Mouse (Mus musculus) lung, postnatal 0 days (tissue): ENCODE data around the gene Mtfp1. TPM values are rescaled to one million over a fixed set of nuclear protein-coding genes. Genes with fewer than 3 reads are reported as not detected.

ENCODE experiments used
- ATAC-seq: fragments of 200-750 bp; cut with Nextera tagmentation; 2 replicates; pipeline ENCODE4 v1.8.0; 2017; ENCODE audit warnings: moderate library complexity
- DNase-seq: peaks from one replicate; pipeline ENCODE4 v3.0.0-alpha.2; 2016; ENCODE audit warnings: low spot score
- H3K27ac ChIP-seq: fragments of 300-500 bp; sonication (generic); 2 replicates; pipeline ENCODE4 v1.5.1; 2014; ENCODE audit warnings: antibody characterized with exemption, mild to moderate bottlenecking, low read length, mixed read lengths
- H3K27me3 ChIP-seq: fragments of 300-500 bp; sonication (generic); replicated peaks from 2 replicates; pipeline ENCODE4 v1.6.1; 2014; ENCODE audit warnings: low read length, mixed read lengths; ENCODE audit not compliant: insufficient read depth
- H3K36me3 ChIP-seq: fragments of 300-500 bp; sonication (generic); 2 replicates; pipeline ENCODE4 v1.6.1; 2014; ENCODE audit warnings: low read length, mixed read lengths; ENCODE audit not compliant: insufficient read depth
- H3K4me1 ChIP-seq: fragments of 300-500 bp; sonication (generic); 2 replicates; pipeline ENCODE4 v1.6.1; 2014; ENCODE audit warnings: antibody characterized with exemption, low read depth, low read length, mixed read lengths; ENCODE audit not compliant: insufficient read depth
- H3K4me2 ChIP-seq: fragments of 300-500 bp; sonication (generic); replicated peaks from 2 replicates; pipeline ENCODE4 v1.6.1; 2014; ENCODE audit warnings: low read depth, mild to moderate bottlenecking, low read length, moderate library complexity, mixed read lengths
- H3K4me3 ChIP-seq: fragments of 300-500 bp; sonication (generic); 2 replicates; pipeline ENCODE4 v1.5.1; 2014; ENCODE audit warnings: low read depth, low read length
- H3K9ac ChIP-seq: fragments of 300-500 bp; sonication (generic); replicated peaks from 2 replicates; pipeline ENCODE4 v1.6.1; 2014; ENCODE audit warnings: low read depth, mild to moderate bottlenecking
- H3K9me3 ChIP-seq: fragments of 300-500 bp; sonication (generic); 2 replicates; pipeline ENCODE4 v1.6.1; 2016; ENCODE audit warnings: low read length, mixed read lengths
- CTCF ChIP-seq: IDR thresholded peaks from 2 replicates; pipeline ENCODE4 v1.5.1; 2016; ENCODE audit warnings: antibody characterized with exemption, mild to moderate bottlenecking
- EP300 ChIP-seq: IDR thresholded peaks from 2 replicates; pipeline ENCODE4 v1.6.1; 2016; ENCODE audit warnings: antibody characterized with exemption, mild to moderate bottlenecking, control low read depth
- WGBS: fragments of 180-500 bp; shearing (Covaris S2); extraction: QIAGEN DNeasy Blood & Tissue Kit; methylation state at CpG from one replicate; pipeline ENCODE4 v1.1.7; 2014; 5-methylcytosine and 5-hydroxymethylcytosine counted together
- polyA plus RNA-seq: library from polyadenylated mRNA; unstranded; fragments of >200 nt; fragmentation: Nextera tagmentation; extraction: Ambion mirVana; gene quantifications from 2 replicates; pipeline ENCODE4 v1.2.1, GENCODE M21; 2015

The Mtfp1 gene
- polyA plus RNA-seq, 1 experiment from 2014 or later, result 6.5 TPM

- TF ChIP-seq CTCF (no peak), EP300 (no peak)
- Histone ChIP-seq H3K4me2 (no peak overlapping the region), H3K27me3 (no peaks in the 10 kb centered on the region), H3K36me3 (no peaks in the 10 kb centered on the region), H3K9ac (no peak overlapping the region), H3K4me3 (no peak overlapping the region), H3K9me3 (no peaks in the 10 kb centered on the region), H3K27ac (no peak overlapping the region), H3K4me1 (0 out of 2 replicates have a peak, but pooled peaks cover 4% of the 10 kb centered on the region)
- 81% methylated on average over 5 of the region's 5 CpGs for WGBS
- DNase-seq (no peak), ATAC-seq (no peak)
Observed at GRCm38 (mm10) chr11:4101851-4102250, 6.6 kb upstream of the Mtfp1 start.

- Histone ChIP-seq H3K36me3 (no peaks in the 10 kb centered on the region), H3K9me3 (no peaks in the 10 kb centered on the region), H3K27ac (no peak overlapping the region), H3K4me1 (peaks cover 12% of the 10 kb centered on the region; the same call in 1 of the 2 replicates), H3K4me2 (no peak overlapping the region), H3K9ac (no peak overlapping the region), H3K4me3 (no peak overlapping the region), H3K27me3 (no peaks in the 10 kb centered on the region)
- no peak for ATAC-seq
- WGBS, result 73% methylated on average over 3 of the region's 3 CpGs
- TF ChIP-seq CTCF (no peak), EP300 (no peak)
- no peak for DNase-seq
Observed at GRCm38 (mm10) chr11:4099447-4099846, 4.2 kb upstream of the Mtfp1 start.

GRCm38 (mm10) chr11:4098816-4099215, 3.6 kb upstream of the Mtfp1 start:
- Histone ChIP-seq H3K4me3 (no peak overlapping the region), H3K9ac (no peak overlapping the region), H3K4me2 (no peak overlapping the region), H3K4me1 (peaks cover 12% of the 10 kb centered on the region; the same call in 1 of the 2 replicates), H3K9me3 (no peaks in the 10 kb centered on the region), H3K27ac (no peak overlapping the region), H3K27me3 (no peaks in the 10 kb centered on the region), H3K36me3 (no peaks in the 10 kb centered on the region)
- no peak for ATAC-seq
- TF ChIP-seq CTCF (no peak), EP300 (no peak)
- no peak for DNase-seq
- 64% methylated on average over 7 of the region's 7 CpGs for WGBS

- DNase-seq, result no peak
- no peak overlapping the region for H3K9ac ChIP-seq
- 66% methylated on average over 8 of the region's 8 CpGs for WGBS
Observed at GRCm38 (mm10) chr11:4098120-4098519, 2.9 kb upstream of the Mtfp1 start.

GRCm38 (mm10) chr11:4097091-4097621, 1.9 kb upstream of the Mtfp1 start:
- H3K27me3 ChIP-seq, result no peaks in the 10 kb centered on the region
- peak overlapping the region; percentile 29; the same call in 1 of the 2 replicates for H3K4me3 ChIP-seq
- WGBS, result 23% methylated on average over 10 of the region's 10 CpGs
- no peak for TF ChIP-seq EP300
- no peak for TF ChIP-seq CTCF
- peaks cover 12% of the 10 kb centered on the region; the same call in 1 of the 2 replicates for H3K4me1 ChIP-seq
- H3K9me3 ChIP-seq, result no peaks in the 10 kb centered on the region
- DNase-seq (no peak), ATAC-seq (no peak)
- peak overlapping the region; percentile 61 for H3K4me2 ChIP-seq
- H3K27ac ChIP-seq, result peak overlapping the region; percentile 57
- H3K9ac ChIP-seq, result peak overlapping the region; percentile 54
- H3K36me3 ChIP-seq, result no peaks in the 10 kb centered on the region

More at GRCm38 (mm10) chr11:4098120-4098519, 2.9 kb upstream of the Mtfp1 start:
- no peak for TF ChIP-seq EP300
- no peak; the same call in 1 of the 2 replicates for TF ChIP-seq CTCF
- H3K4me2 ChIP-seq, result no peak overlapping the region
- ATAC-seq, result no peak
- no peaks in the 10 kb centered on the region for H3K36me3 ChIP-seq
- no peak overlapping the region for H3K27ac ChIP-seq
- no peak overlapping the region for H3K4me3 ChIP-seq
- H3K9me3 ChIP-seq, result no peaks in the 10 kb centered on the region
- peaks cover 12% of the 10 kb centered on the region; the same call in 1 of the 2 replicates for H3K4me1 ChIP-seq
- no peaks in the 10 kb centered on the region for H3K27me3 ChIP-seq

GRCm38 (mm10) chr11:4096054-4096984, 1.1 kb upstream of the Mtfp1 start:
- peak; percentile 30; the same call in 1 of the 2 replicates for TF ChIP-seq EP300
- no peak for TF ChIP-seq CTCF
- Histone ChIP-seq H3K4me2 (peak overlapping the region; percentile 63), H3K9me3 (no peaks in the 10 kb centered on the region), H3K4me3 (peak overlapping the region; percentile 29), H3K4me1 (peaks cover 12% of the 10 kb centered on the region; the same call in 1 of the 2 replicates), H3K36me3 (no peaks in the 10 kb centered on the region), H3K27me3 (no peaks in the 10 kb centered on the region), H3K27ac (peak overlapping the region; percentile 65), H3K9ac (peak overlapping the region; percentile 54)
- WGBS, result 3% methylated on average over 45 of the region's 45 CpGs
- ATAC-seq (peak; percentile 98), DNase-seq (peak; percentile 99)
